Mouse (Mus musculus): Measurements from ENCODE around the gene Chrna10. TPM values are rescaled to one million over a fixed set of nuclear protein-coding genes. Genes with fewer than 3 reads are reported as not detected.

The Chrna10 gene
- total and polyA plus RNA-seq, 3 experiments: not detected

GRCm38 (mm10) chr7:102109746-102110145 is 6.9 kb downstream of the Chrna10 start:
- Histone ChIP-seq H3K9ac (ENCODE audit: control insufficient read depth, low read depth, low read length, poor library complexity, severe bottlenecking) (no peak overlapping the region), H3K4me1 (ENCODE audit: control insufficient read depth in 1 of 2, insufficient read depth in 2 of 2, low read length in 2 of 2) (no peaks in the 10 kb centered on the region), H3K27ac (ENCODE audit: control insufficient read depth, low read depth, low read length) (no peak overlapping the region), H3K4me3 (ENCODE audit: control insufficient read depth in 1 of 2, insufficient read depth in 1 of 2, low read depth in 2 of 2, low read length in 2 of 2) (no peak overlapping the region), H3K27me3 (ENCODE audit: control insufficient read depth in 1 of 2, insufficient read depth in 2 of 2, low read length in 2 of 2) (peaks cover 0 to 2% of the 10 kb centered on the region in 2 experiments; a peak in 3 of 4 replicates), H3K79me2 (ENCODE audit: control insufficient read depth, insufficient read depth, low read length, poor library complexity) (no peaks in the 10 kb centered on the region), H3K9me3 (replicated peaks; ENCODE audit: insufficient read depth, low read length) (no peaks in the 10 kb centered on the region), H3K36me3 (ENCODE audit: control insufficient read depth in 1 of 2, insufficient read depth in 2 of 2, low read length in 2 of 2) (no peaks in the 10 kb centered on the region)
- DNase-seq (ENCODE audit: low read depth, low spot score): no peak
- TF ChIP-seq MYB (IDR thresholded peaks at IDR 0.05; ENCODE audit: low read depth, low read length): no peak
- no peak for TF ChIP-seq MYC (IDR thresholded peaks at IDR 0.05; ENCODE audit: low read depth, low read length)
- TF ChIP-seq USF2 (IDR thresholded peaks at IDR 0.05; ENCODE audit: borderline replicate concordance in 1 of 2, insufficient read depth in 1 of 2, low read depth in 1 of 2, low read length in 2 of 2): no peak
- TF ChIP-seq ZMIZ1 (IDR thresholded peaks at IDR 0.05; ENCODE audit: low read depth, low read length): no peak
- TF ChIP-seq POLR2A (IDR thresholded peaks at IDR 0.05; ENCODE audit: control insufficient read depth in 1 of 2, insufficient read depth in 1 of 2, low read depth in 1 of 2, low read length in 2 of 2, poor library complexity in 1 of 2): no peak
- TF ChIP-seq HCFC1 (IDR thresholded peaks at IDR 0.05; ENCODE audit: low read depth, low read length): no peak
- TF ChIP-seq MXI1 (IDR thresholded peaks at IDR 0.05; ENCODE audit: low read depth, low read length): no peak
- no peak for TF ChIP-seq TBP (IDR thresholded peaks at IDR 0.05; ENCODE audit: low read depth, low read length)
- no peak for TF ChIP-seq CTCF (IDR thresholded peaks at IDR 0.05 in 2 of 3, conservative IDR thresholded peaks at IDR 0.05 in 1 of 3; ENCODE audit: control insufficient read depth in 1 of 3, insufficient read depth in 1 of 3, low read depth in 2 of 3, low read length in 3 of 3, poor library complexity in 1 of 3, severe bottlenecking in 1 of 3)
- no peak for TF ChIP-seq POLR2AphosphoS5 (IDR thresholded peaks at IDR 0.05; ENCODE audit: borderline replicate concordance, low read depth, low read length)
- TF ChIP-seq ZKSCAN1 (IDR thresholded peaks at IDR 0.05; ENCODE audit: low read depth, low read length): no peak

GRCm38 (mm10) chr7:102109171-102109570 is 7.5 kb downstream of the Chrna10 start, which contains the start of gene Art5:
Gene Art5, minus strand, starts transcription at chr7:102109489.
- Histone ChIP-seq H3K79me2 (ENCODE audit: control insufficient read depth, insufficient read depth, low read length, poor library complexity) (no peaks in the 10 kb centered on the region), H3K9me3 (replicated peaks; ENCODE audit: insufficient read depth, low read length) (no peaks in the 10 kb centered on the region), H3K27me3 (ENCODE audit: control insufficient read depth in 1 of 2, insufficient read depth in 2 of 2, low read length in 2 of 2) (peaks cover 0 to 2% of the 10 kb centered on the region in 2 experiments; a peak in 3 of 4 replicates), H3K9ac (ENCODE audit: control insufficient read depth, low read depth, low read length, poor library complexity, severe bottlenecking) (no peak within 1 kb of the TSS), H3K4me3 (ENCODE audit: control insufficient read depth in 1 of 2, insufficient read depth in 1 of 2, low read depth in 2 of 2, low read length in 2 of 2) (no peak within 1 kb of the TSS), H3K4me1 (ENCODE audit: control insufficient read depth in 1 of 2, insufficient read depth in 2 of 2, low read length in 2 of 2) (0 out of 4 replicates have a peak, but pooled peaks cover 0 to under 1% of the 10 kb centered on the region in 2 experiments), H3K36me3 (ENCODE audit: control insufficient read depth in 1 of 2, insufficient read depth in 2 of 2, low read length in 2 of 2) (no peaks in the 10 kb centered on the region), H3K27ac (ENCODE audit: control insufficient read depth, low read depth, low read length) (no peak within 1 kb of the TSS)
- TF ChIP-seq EP300 (IDR thresholded peaks at IDR 0.05; ENCODE audit: low read depth in 1 of 2, low read length in 2 of 2): no peak
- no peak for TF ChIP-seq NELFE (IDR thresholded peaks at IDR 0.05; ENCODE audit: low read depth, low read length)
- TF ChIP-seq USF2 (IDR thresholded peaks at IDR 0.05; ENCODE audit: borderline replicate concordance in 1 of 2, insufficient read depth in 1 of 2, low read depth in 1 of 2, low read length in 2 of 2): no peak
- no peak for TF ChIP-seq CTCF (IDR thresholded peaks at IDR 0.05 in 2 of 3, conservative IDR thresholded peaks at IDR 0.05 in 1 of 3; ENCODE audit: control insufficient read depth in 1 of 3, insufficient read depth in 1 of 3, low read depth in 2 of 3, low read length in 3 of 3, poor library complexity in 1 of 3, severe bottlenecking in 1 of 3)
- no peak for TF ChIP-seq POLR2AphosphoS2 (IDR thresholded peaks at IDR 0.05; ENCODE audit: low read length)
- no peak for TF ChIP-seq SIN3A (IDR thresholded peaks at IDR 0.05; ENCODE audit: low read length)
- DNase-seq (ENCODE audit: low read depth, low spot score): no peak
